Mouse (Mus musculus) left cerebral cortex, adult 8-10 months (tissue): Measurements from ENCODE around the gene Xrn2. TPM values are rescaled to one million over a fixed set of nuclear protein-coding genes. Genes with fewer than 3 reads are reported as not detected.

ENCODE experiments used
- DNase-seq, 2 experiments: peaks; one replicate each; pipeline ENCODE4 v3.0.0; 2022; ENCODE audit warnings: low spot score in 2 of 2
- total RNA-seq, 4 experiments: library from RNA; stranded (reverse); gene quantifications; 2 replicates each; pipeline ENCODE4 v1.2.4; 2022

Xrn2 gene
- total RNA-seq, 4 experiments from 2014 or later: 43.1 to 51.0 (median 47.2) TPM

- DNase-seq: no peak
Measured at GRCm38 (mm10) chr2:147053229-147053892, 40.6 kb downstream of the Xrn2 start.

DNA sequence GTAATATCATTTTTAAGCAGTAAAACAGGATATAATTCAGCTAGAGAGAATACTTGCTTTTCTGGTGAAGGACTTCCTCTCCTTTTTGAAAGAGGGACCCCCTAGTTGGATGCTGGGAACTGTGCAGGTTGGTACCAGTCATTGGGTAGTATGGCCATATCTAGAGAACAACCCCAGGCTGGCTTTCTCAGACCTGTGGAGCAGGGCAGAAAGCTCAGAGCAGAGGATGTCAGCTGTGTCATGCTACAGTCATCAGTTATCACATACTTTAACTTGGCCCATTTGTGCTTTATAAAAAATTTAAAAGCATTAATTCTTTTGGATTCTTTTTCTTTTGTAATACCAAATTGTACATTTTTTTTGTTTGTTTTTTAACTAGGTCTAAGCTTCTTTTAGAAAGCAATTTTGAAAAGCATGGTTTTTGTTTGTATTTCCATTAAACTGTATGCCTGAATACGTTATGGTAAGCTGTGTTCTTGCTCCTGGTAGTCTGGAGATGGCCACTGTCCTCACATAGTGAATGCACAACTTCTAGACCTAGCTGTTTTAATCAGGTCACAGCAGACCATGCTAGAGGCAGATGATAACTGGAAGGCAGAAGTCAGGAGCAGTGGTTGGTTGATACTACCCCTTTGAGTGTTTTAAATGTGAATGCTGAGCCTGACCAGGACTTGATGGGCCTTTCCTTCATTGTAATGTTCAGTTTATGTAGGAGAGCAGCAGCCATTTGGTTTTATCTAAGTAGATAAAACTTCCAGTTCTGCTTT is 54.9 kb downstream of the Xrn2 start:
- no peak for DNase-seq

DNA sequence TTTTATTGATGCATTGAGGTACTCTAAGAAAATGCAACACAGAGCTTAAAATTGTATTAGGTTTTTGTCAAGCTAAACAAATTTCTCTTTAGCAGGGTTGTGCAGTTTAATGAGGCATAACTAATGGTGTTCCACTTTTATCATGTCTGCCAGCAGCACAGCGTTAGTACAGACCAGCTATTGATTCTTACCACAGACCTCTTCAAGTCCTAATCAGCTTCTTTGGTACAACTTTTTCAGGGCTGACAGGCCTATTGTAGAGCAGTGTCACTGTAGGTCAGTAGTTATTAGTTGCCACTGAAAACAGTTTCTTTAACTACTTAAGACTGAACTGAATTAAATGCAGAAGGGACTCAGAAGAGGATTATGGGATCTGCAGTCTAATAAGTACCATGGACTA is 56.3 kb downstream of the Xrn2 start:
- DNase-seq: no peak

DNA sequence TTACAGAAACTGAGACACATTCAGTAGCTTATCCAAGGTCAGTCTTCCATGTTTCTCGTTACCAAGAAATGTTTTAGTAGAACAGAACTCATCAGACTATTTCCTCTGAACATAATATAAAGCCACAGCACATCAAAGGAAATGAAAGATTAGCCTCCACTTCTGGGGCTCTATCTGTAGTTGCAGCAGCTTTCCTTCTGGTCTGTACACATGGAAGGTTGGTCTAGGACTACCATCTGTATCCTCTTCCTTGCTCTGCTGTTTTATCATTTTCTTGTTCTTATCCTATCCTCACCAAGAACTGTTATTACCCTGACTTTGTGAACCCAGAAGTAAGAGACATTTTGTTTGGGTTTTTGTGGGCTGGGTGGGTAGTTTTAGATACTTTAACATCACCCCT is 57.5 kb downstream of the Xrn2 start:
- DNase-seq: no peak

DNA sequence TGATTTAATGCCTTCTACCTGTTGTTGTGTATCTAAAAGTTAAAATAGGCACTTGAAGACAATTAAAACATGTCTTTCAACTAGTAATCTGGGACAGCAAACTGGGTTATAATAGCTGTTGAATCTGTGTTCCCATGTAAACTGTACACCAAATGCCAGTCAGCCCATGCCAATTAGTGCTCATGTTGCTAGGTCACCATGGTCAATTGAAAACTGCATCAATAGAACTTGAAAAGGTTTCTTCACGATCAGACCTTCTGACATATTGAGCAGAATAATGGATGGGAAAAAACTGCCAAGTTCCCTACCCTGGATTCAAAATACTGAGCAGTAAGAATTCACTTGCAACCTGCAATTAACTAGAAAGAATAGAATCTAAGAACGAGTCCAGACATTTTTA is 61.2 kb downstream of the Xrn2 start:
- no peak for DNase-seq

DNA sequence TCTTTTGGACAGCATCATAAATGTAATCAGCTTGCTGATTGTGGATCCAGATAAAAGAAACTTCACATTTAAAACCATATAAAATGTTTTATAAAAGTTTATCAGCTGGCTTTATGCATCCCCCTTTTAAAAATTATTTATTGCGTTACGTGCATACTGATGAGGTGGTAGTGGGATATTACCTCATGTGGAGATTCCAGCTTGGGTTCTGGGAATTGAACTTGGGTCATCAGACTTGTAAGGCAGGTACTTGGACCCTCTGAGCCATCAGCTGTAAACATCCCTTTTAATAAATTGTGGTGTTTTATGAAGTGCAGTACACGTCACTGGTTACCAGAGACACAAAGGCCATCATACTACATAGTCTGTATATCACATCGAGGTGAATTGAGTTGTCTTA is 61.6 kb downstream of the Xrn2 start:
- no peak for DNase-seq

DNA sequence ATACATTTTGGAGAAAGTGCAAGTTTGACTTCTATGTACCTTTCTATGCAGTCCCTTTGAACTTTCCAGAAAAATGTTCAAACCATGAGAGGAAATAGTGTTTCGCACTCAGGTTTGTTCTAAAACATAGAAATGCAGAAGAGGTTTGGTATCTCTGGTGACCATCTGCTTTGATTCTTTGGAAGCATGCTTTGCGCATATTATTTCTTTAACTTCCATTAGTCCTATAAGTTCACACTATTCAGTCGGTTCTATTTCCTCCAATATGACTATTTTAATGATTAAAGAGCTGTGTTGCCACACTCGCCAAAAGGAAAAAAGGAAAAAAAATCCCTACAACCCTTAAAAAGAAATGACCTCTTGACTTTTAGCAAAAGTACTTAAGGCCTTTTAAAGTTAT is 69.6 kb downstream of the Xrn2 start:
- DNase-seq: no peak

DNA sequence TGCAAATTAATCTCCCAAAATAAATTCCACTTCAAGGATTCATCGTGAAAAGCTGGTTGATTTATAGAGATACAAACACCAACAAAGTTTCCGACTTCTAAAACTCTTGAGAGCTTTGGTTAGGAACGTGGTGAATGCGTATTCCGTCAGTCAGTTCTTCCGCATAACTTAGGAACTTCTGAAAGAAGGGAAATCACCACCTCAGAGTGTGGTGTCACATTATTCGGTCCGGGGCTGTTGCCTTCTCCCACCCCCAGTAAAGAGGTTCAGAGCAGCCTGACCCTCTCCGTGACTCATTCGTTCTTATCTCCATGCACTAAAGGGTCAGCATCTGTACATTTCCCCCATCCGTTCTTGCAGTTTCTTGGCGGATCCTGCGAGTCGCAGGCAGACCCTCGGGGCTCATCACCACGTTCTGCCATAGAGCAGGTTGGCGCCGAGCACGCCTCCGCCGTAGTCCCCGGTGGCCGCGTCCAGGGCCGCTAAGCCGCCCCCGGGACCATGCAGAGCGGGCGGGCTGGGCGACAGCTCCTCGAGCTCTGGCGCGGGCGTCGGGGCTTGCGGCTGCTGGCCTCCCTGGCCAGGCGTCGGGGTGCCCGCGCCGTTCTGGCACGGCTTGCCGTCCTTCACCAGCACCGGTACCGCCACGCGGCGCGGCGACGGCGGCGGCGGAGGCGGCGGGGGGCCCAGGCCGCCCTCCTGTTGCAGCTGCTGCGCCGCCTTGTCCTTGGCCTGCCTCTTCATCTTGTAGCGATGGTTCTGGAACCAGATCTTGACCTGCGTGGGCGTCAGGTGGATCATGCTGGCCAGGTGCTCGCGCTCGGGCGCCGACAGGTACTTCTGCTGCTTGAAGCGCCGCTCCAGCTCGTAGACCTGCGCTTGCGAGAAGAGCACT is 70.9 kb downstream of the Xrn2 start:
- peak in 1 of 2 experiments; percentile 9 for DNase-seq

GRCm38 (mm10) chr2:147084366-147085071 is 71.7 kb downstream of the Xrn2 start:
- no peak for DNase-seq

GRCm38 (mm10) chr2:147085072-147085870 is 72.5 kb downstream of the Xrn2 start, which contains the start of gene Nkx2-4:
Gene Nkx2-4 (minus strand): TSS chr2:147085445.
- DNase-seq: no peak

DNA sequence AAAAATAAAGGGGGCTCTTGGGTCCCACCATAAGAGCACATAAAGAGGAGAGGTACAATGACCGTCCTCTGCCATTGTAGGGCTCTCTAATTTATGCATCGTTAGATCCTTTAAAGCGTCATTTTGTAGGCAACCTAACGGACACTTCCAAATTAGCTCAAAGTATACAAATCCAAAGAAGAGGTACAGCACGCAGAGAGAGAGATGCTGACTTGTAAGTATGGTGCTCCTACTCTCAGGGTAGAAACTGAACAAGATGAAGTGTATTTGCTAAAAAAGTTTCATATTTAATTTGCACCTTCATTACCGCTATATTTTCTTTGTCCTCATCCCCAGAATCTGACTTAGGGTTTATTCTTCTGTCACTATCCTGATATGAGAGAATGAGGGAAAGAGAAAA is 73.1 kb downstream of the Xrn2 start:
- DNase-seq: no peak

- DNase-seq: no peak
Measured at GRCm38 (mm10) chr2:147086441-147086840, 73.6 kb downstream of the Xrn2 start.

DNA sequence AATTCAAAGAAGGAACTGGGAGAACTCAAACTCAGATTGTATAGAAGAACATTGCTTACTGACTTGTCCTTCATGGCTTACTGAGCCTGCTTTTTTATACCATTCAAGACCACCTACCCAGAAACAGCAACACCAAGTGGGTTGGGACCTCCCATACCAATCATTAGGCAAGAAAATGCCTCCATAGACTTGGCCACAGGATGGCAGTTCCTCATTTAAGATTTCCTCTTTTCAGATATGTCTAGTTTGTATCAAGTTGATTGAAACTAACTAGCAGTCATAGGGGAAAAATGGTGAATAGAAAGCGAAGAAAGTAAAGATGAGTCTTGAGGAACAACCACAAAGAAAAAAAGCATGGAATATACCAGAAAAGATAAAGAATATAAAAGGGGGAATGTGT is 106.9 kb downstream of the Xrn2 start:
- DNase-seq: no peak

DNA sequence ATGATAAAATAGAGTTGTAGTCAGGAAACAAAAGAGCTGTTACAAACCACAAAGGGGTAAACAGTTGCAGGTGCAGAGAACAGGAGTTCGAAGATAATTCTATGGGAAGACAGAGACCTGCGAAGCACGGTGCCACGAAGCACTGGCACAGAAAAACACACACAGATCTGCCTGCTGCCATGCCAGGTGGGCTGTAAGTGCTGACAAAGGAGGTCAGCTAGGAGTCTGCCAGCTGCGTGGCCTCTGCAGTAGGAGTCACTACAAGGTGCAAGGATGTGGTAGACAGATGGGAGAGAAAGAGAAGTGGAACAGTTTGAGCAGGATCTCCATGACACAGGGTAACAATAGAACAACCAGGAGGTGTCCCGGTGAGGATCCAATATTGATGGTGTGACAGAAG is 114.6 kb downstream of the Xrn2 start:
- no peak for DNase-seq

Other genes starting within 250 kb of the Xrn2 start
- 10 to 100 TPM; 24.2 to 26.9 (median 25.5) TPM for gene Kiz, start 157.1 kb upstream of the Xrn2 start, total RNA-seq
- gene Nkx2-4, start 72.4 kb downstream of the Xrn2 start, total RNA-seq: not detected
- 1 to 10 TPM; 5.6 to 7.0 (median 6.3) TPM for gene Nkx2-2, start 181.2 kb downstream of the Xrn2 start, total RNA-seq